Mouse (Mus musculus): Measurements from ENCODE around the gene Gm20828.
"Not testable (repeated sequence)": the region's sequence is repeated elsewhere in the genome, so short reads cannot be mapped to it uniquely, and the experiment has no call there.

Gene Gm20828

DNA sequence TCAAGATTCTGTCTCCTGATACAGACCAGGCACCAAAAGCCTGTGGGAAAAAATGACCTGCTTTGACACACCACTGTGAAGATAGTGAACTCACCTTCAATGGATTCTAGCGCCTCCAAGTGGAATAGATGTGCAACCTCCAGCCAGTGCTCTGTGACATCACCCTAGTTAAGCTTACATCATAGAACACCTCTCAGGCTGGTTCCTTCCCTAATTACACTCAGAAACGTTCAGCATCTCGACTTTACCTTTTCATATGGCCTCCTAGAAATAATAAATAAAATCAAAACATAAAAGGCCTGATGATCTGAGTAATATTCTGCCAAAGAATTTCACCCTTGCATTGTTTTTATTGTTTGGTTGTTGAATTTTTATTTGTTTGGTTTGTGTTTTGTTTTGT is at the start of gene Gm20828:
Gene Gm20828 (minus strand): TSS at position 101 of the 400 bp plus-strand sequence.
- DNase-seq (ENCODE audit: low spot score): not testable (repeated sequence)
